11 mouse cellular contexts compared by ENCODE assay signal in genomic region chr9:49884516-49885343, GRCm38 (mm10).
DNase-seq lines count a peak whose midpoint lies in the region; ATAC-seq and TF ChIP-seq lines count a peak whose summit lies in the region.
"Had no signal": no experiment of that assay in that cellular context is flagged by ENCODE, and none has a peak within 500 bp of the region (broad histone marks: within the 10 kb centered on the region; RNA-seq: fewer than 3 reads in every experiment).

No protein-coding gene starts in this region.

- H3K27me3 ChIP-seq in forebrain, embryonic 13.5 days = peaks cover 13% of the 10 kb centered on the region; the same call in 1 of the 2 replicates
- no peaks in the 10 kb centered on the region for H3K27me3 ChIP-seq in forebrain, embryonic 11.5 days (ENCODE audit: control insufficient read depth, insufficient read depth, low read length)
- H3K27me3 ChIP-seq in thymus, adult 2 months (ENCODE audit: control insufficient read depth, insufficient read depth, low read length) = no peaks in the 10 kb centered on the region
- H3K27me3 ChIP-seq: megakaryocyte, embryonic 14.5 days; Patski had no signal

- H3K9ac ChIP-seq in forebrain, embryonic 13.5 days = no peak overlapping the region
- no peak overlapping the region for H3K9ac ChIP-seq in forebrain, embryonic 11.5 days (ENCODE audit: low read length)

- DNase-seq in forebrain, embryonic 11.5 days (ENCODE audit: low spot score) = no peak
- peak; percentile 55 for DNase-seq in adrenal gland, postnatal 14 days
- peak; percentile 69 to 72 for DNase-seq in cerebellum, postnatal 14 days
- DNase-seq in heart, adult 9 months (ENCODE audit: low spot score in 2 of 2) = peak; percentile 49 to 54
- DNase-seq in thymus, postnatal 0 days (ENCODE audit: low spot score) = no peak
- no peak for DNase-seq in thymus, adult 2 months

- TF ChIP-seq CTCF in thymus, adult 2 months (IDR thresholded peaks at IDR 0.05; ENCODE audit: borderline replicate concordance, control insufficient read depth, extremely low read depth, insufficient read depth, low read length, poor library complexity) = no peak

- no peak for TF ChIP-seq POLR2A in thymus, adult 2 months (IDR thresholded peaks at IDR 0.05; ENCODE audit: control insufficient read depth, extremely low read depth, insufficient read depth, low read length, poor library complexity)

- peaks cover 15% of the 10 kb centered on the region for H3K4me1 ChIP-seq in forebrain, embryonic 13.5 days
- H3K4me1 ChIP-seq in forebrain, embryonic 11.5 days (replicated peaks; ENCODE audit: control insufficient read depth, insufficient read depth, low read length) = no peaks in the 10 kb centered on the region
- H3K4me1 ChIP-seq in thymus, adult 2 months (replicated peaks; ENCODE audit: control insufficient read depth, insufficient read depth, low read length) = no peaks in the 10 kb centered on the region
- H3K4me1 ChIP-seq: megakaryocyte, embryonic 14.5 days had no signal

- no peak overlapping the region for H3K4me2 ChIP-seq in forebrain, embryonic 13.5 days
- no peak overlapping the region for H3K4me2 ChIP-seq in forebrain, embryonic 11.5 days (ENCODE audit: low read depth, low read length, severe bottlenecking)

- no peaks in the 10 kb centered on the region for H3K9me3 ChIP-seq in forebrain, embryonic 13.5 days (replicated peaks)
- H3K9me3 ChIP-seq in forebrain, embryonic 11.5 days (ENCODE audit: control insufficient read depth, low read length) = no peaks in the 10 kb centered on the region
- H3K9me3 ChIP-seq: hindbrain, embryonic 10.5 days; megakaryocyte, embryonic 14.5 days had no signal

- H3K36me3 ChIP-seq in forebrain, embryonic 13.5 days (ENCODE audit: poor library complexity, severe bottlenecking) = no peaks in the 10 kb centered on the region
- H3K36me3 ChIP-seq in forebrain, embryonic 11.5 days (ENCODE audit: control insufficient read depth, insufficient read depth, low read length) = no peaks in the 10 kb centered on the region
- H3K36me3 ChIP-seq in thymus, adult 2 months (ENCODE audit: control insufficient read depth, insufficient read depth, low read length) = no peaks in the 10 kb centered on the region
- H3K36me3 ChIP-seq: hindbrain, embryonic 10.5 days had no signal

- no peak overlapping the region for H3K4me3 ChIP-seq in forebrain, embryonic 13.5 days
- H3K4me3 ChIP-seq in forebrain, embryonic 11.5 days (ENCODE audit: low read depth, low read length) = no peak overlapping the region
- H3K4me3 ChIP-seq in thymus, adult 2 months (ENCODE audit: control insufficient read depth, insufficient read depth, low read length) = no peak overlapping the region
- H3K4me3 ChIP-seq: hindbrain, embryonic 10.5 days; megakaryocyte, embryonic 14.5 days had no signal

- 59% methylated on average over 12 of the region's 12 CpGs for WGBS in forebrain, embryonic 13.5 days
- WGBS in forebrain, embryonic 11.5 days = 76% methylated on average over 12 of the region's 12 CpGs
- WGBS in thymus, adult 2 months = 86% methylated on average over 12 of the region's 12 CpGs

- peak; percentile 53; the same call in 1 of the 2 replicates for ATAC-seq in forebrain, embryonic 13.5 days
- ATAC-seq in forebrain, embryonic 11.5 days (replicated peaks; ENCODE audit: low FRiP score) = no peak
- no peak for ATAC-seq in activated CD4-positive, CD25-positive, alpha-beta regulatory T cell, adult 4 months
- ATAC-seq: Patski had no signal

- peak overlapping the region; percentile 48; the same call in 1 of the 2 replicates for H3K27ac ChIP-seq in forebrain, embryonic 13.5 days
- no peak overlapping the region for H3K27ac ChIP-seq in forebrain, embryonic 11.5 days (ENCODE audit: low read depth, low read length)
- no peak overlapping the region for H3K27ac ChIP-seq in thymus, adult 2 months (ENCODE audit: control insufficient read depth, insufficient read depth, low read length)
- H3K27ac ChIP-seq: hindbrain, embryonic 10.5 days had no signal

Comparison
In these comparisons a context has a peak if more than half of its experiments do, and no peak if none do; other contexts are left out.
1. DNase-seq: peak in adrenal gland, postnatal 14 days (single experiment), cerebellum, postnatal 14 days (2 of 2) and heart, adult 9 months (2 of 2); none in forebrain, embryonic 11.5 days (single experiment), thymus, postnatal 0 days (single experiment) and thymus, adult 2 months (single experiment).